Mouse (Mus musculus): Measurements from ENCODE around the gene Spink4. TPM values are rescaled to one million over a fixed set of nuclear protein-coding genes. Genes with fewer than 3 reads are reported as not detected.

Spink4 gene
- 0.75 and 0.98 TPM in 2 replicates for polyA plus RNA-seq (2015; fragmentation: Nextera tagmentation; extraction: Ambion mirVana)

DNA sequence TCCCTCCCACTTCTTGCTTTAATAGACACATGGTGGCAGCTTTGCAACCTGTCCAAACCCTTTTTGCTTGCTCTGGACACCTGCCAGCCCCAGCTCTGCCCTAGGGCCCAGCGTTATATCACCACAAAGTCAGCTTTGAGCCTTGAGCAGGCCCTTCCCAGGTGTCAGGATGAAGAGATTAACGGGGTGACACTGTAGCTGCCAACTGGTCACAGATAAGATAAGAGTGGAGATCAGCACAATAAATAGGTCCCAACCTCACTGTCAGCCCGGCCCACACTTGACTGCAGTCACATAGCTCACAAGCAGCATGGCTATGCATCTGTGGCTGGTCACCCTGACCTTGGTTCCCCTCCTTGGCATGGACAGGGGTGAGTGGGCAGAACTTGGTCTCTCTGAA is at the start of gene Spink4:
Gene Spink4 (plus strand): TSS at position 268 of the 400 bp plus-strand sequence.
- Histone ChIP-seq H3K4me3 (no peak within 1 kb of the TSS), H3K9me3 (no peaks in the 10 kb centered on the region), H3K36me3 (no peaks in the 10 kb centered on the region), H3K27me3 (no peaks in the 10 kb centered on the region), H3K27ac (no peak within 1 kb of the TSS), H3K4me1 (no peaks in the 10 kb centered on the region), H3K9ac (no peak within 1 kb of the TSS), H3K4me2 (no peak within 1 kb of the TSS)
- WGBS, result 5% methylated on average over 3 of the region's 3 CpGs
- ATAC-seq (ENCODE audit: borderline replicate concordance, extremely low read depth, low FRiP score, low TSS enrichment), result no peak

GRCm38 (mm10) chr4:40870206-40870605 is 49.6 kb upstream of the Spink4 start:
- H3K9me3 ChIP-seq, result no peaks in the 10 kb centered on the region
- peak overlapping the region; percentile 65 for H3K27ac ChIP-seq
- peak; percentile 47; the same call in 1 of the 2 replicates for ATAC-seq (ENCODE audit: borderline replicate concordance, extremely low read depth, low FRiP score, low TSS enrichment)
- no peaks in the 10 kb centered on the region for H3K27me3 ChIP-seq
- 51% methylated on average over 4 of the region's 4 CpGs for WGBS
- H3K4me3 ChIP-seq, result no peak overlapping the region
- peaks cover 47% of the 10 kb centered on the region for H3K4me1 ChIP-seq
- H3K9ac ChIP-seq, result no peak overlapping the region
- no peak overlapping the region for H3K4me2 ChIP-seq
- no peaks in the 10 kb centered on the region for H3K36me3 ChIP-seq

GRCm38 (mm10) chr4:40872129-40872528 is 47.7 kb upstream of the Spink4 start:
- no peak overlapping the region for H3K9ac ChIP-seq
- ATAC-seq (ENCODE audit: borderline replicate concordance, extremely low read depth, low FRiP score, low TSS enrichment), result no peak
- no peaks in the 10 kb centered on the region for H3K27me3 ChIP-seq
- no peak overlapping the region for H3K4me3 ChIP-seq
- WGBS, result 83% methylated on average over 3 of the region's 3 CpGs
- no peaks in the 10 kb centered on the region for H3K36me3 ChIP-seq
- no peak overlapping the region for H3K4me2 ChIP-seq
- H3K4me1 ChIP-seq, result peaks cover 63% of the 10 kb centered on the region
- H3K27ac ChIP-seq, result no peak overlapping the region
- no peaks in the 10 kb centered on the region for H3K9me3 ChIP-seq

DNA sequence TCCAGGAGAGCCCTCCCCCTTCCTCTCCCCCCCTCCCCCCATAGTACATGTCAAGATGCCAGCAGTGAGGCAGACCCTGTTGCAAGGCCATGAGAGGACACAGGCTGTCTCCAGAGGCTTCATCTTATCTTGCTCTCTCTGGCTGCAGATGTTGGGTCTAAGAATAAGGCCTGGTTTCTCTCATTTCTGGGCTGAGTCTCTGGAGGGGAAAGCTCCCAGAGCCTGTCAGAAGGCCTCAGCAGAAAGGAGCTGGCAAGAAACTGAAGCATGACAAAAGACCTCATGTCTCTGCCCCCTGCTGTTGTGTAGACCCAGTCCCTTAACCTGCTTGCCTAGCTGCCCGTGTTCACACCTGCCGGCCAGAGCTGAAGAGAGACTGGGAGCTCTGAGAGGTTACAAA is 46.5 kb upstream of the Spink4 start:
- Histone ChIP-seq H3K27me3 (no peaks in the 10 kb centered on the region), H3K9ac (no peak overlapping the region), H3K4me3 (no peak overlapping the region), H3K27ac (peak overlapping the region; percentile 74), H3K4me1 (peaks cover 69% of the 10 kb centered on the region), H3K9me3 (no peaks in the 10 kb centered on the region), H3K4me2 (no peak overlapping the region), H3K36me3 (no peaks in the 10 kb centered on the region)
- no peak for ATAC-seq (ENCODE audit: borderline replicate concordance, extremely low read depth, low FRiP score, low TSS enrichment)
- WGBS, result 78% methylated on average over 2 of the region's 2 CpGs

DNA sequence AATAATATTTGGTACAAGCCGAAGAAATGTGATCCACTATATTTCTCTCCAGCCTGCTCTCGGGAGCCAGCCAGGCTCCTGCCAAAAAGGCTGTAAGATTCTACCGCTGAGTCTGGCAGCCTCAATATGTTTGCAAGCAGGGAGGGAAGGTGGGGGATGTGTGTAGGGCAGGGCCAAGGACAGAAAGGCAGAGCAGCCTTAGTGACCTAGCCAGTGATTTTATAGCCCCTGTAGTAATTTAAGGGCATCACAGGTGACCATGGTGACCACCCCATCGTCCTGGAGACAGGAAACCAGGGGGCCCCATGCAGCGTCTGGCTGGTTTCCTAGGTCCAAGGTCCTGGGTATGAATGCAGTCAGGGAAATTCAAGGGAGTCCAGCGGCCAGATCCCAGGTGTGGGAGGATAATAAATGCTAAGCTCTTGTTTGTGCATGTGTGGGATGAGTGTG is 45.7 kb upstream of the Spink4 start:
- Histone ChIP-seq H3K4me1 (peaks cover 61% of the 10 kb centered on the region), H3K9ac (no peak overlapping the region), H3K9me3 (no peaks in the 10 kb centered on the region), H3K27ac (peak overlapping the region; percentile 74; the same call in 1 of the 2 replicates), H3K4me2 (no peak overlapping the region), H3K4me3 (no peak overlapping the region), H3K27me3 (no peaks in the 10 kb centered on the region), H3K36me3 (no peaks in the 10 kb centered on the region)
- no peak for ATAC-seq (ENCODE audit: borderline replicate concordance, extremely low read depth, low FRiP score, low TSS enrichment)
- WGBS, result 41% methylated on average over 6 of the region's 6 CpGs

DNA sequence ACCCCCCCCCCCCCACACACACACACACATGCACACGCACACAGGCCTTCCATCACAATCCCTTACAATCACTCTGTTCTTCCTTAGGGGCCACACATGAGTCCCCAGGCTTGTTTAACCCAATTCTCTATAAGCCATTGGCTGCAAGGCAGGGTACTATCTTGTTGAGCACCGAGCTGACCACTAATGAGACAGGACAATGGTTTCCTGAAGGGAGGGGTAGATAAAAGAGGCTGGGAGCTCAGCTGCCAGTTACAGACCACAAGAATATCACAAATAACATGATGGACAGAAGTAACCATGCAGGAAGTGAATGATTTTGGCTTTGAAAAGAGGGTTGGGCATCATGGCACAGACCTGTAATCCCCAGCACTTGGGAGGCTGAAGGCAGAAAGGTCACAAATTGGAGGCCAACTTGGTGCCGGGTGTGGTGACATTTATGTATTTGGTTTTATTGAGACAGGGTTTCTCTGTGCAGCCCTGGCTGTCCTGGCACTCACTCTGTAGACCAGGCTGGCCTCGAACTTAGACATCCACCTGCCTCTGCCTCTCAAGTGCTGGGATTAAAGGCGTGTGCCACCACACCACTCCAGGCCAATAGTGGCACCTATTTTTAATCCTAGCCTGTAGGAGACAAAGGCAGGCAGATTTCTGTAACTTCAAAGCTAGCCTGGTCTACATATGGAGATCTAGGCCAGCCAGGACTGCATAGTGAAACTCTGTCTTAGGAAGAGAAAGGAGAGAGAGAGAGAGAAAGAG is 44.9 kb upstream of the Spink4 start:
- H3K36me3 ChIP-seq, result no peaks in the 10 kb centered on the region
- no peak overlapping the region for H3K4me3 ChIP-seq
- peaks cover 55% of the 10 kb centered on the region for H3K4me1 ChIP-seq
- no peaks in the 10 kb centered on the region for H3K27me3 ChIP-seq
- H3K9ac ChIP-seq, result no peak overlapping the region
- H3K4me2 ChIP-seq, result no peak overlapping the region
- no peak overlapping the region for H3K27ac ChIP-seq
- WGBS, result 84% methylated on average over 5 of the region's 5 CpGs
- H3K9me3 ChIP-seq, result no peaks in the 10 kb centered on the region
- no peak for ATAC-seq (ENCODE audit: borderline replicate concordance, extremely low read depth, low FRiP score, low TSS enrichment)

DNA sequence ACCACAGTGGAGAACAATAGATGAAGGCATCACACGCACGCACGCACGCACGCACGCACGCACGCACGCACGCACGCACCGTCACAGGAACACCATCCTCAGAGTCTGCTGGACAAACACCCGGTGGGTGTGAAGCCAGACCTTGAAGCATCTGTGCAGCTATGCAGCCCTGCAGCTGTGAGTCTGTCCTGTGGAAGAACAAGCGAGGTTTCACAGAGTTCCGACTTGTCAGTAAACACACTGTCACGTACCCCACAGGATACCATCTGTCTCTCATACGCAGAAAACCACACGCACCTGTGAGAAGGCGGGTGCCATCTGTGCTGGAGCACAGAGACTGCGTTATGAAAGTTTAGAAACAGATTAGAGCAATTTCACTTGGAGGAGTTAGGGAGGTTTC is 44.0 kb upstream of the Spink4 start:
- Histone ChIP-seq H3K4me2 (no peak overlapping the region), H3K4me3 (no peak overlapping the region), H3K9ac (no peak overlapping the region), H3K9me3 (no peaks in the 10 kb centered on the region), H3K4me1 (peaks cover 50% of the 10 kb centered on the region), H3K36me3 (no peaks in the 10 kb centered on the region), H3K27ac (no peak overlapping the region), H3K27me3 (no peaks in the 10 kb centered on the region)
- 79% methylated on average over 20 of the region's 20 CpGs for WGBS
- ATAC-seq (ENCODE audit: borderline replicate concordance, extremely low read depth, low FRiP score, low TSS enrichment), result no peak

DNA sequence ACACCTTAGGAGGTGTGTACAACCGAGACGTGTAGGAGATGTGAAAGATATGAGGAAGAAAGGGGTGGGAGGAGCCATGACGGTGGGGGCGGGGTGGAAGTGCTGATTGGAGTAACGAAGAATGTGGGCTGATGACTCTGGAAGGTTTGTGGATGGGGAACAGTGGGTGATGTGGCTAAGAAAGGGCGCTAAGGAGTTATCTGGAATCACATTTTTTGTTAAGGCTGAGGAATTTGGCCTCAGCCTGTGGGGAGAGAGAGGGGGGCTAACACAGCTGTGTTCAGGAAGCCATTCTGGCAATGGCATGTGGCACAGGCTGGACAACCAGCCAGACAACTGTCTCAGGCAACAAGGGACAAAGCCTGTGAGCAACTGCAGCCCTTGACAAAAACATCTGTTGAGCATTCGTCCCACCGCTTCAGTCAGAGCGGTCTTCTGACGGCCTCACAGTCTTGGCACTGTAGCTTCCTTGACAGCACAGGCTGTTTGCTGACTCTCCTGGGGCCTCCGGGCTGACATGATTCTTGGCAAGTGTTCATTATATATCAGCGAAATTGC is 43.0 kb upstream of the Spink4 start:
- peak overlapping the region; percentile 77 for H3K27ac ChIP-seq
- H3K4me3 ChIP-seq, result peak overlapping the region; percentile 2; the same call in 1 of the 2 replicates
- H3K27me3 ChIP-seq, result no peaks in the 10 kb centered on the region
- peak overlapping the region; percentile 44 for H3K4me2 ChIP-seq
- H3K4me1 ChIP-seq, result peaks cover 47% of the 10 kb centered on the region
- 6% methylated on average over 12 of the region's 12 CpGs for WGBS
- H3K36me3 ChIP-seq, result no peaks in the 10 kb centered on the region
- no peaks in the 10 kb centered on the region for H3K9me3 ChIP-seq
- ATAC-seq (ENCODE audit: borderline replicate concordance, extremely low read depth, low FRiP score, low TSS enrichment), result peak; percentile 93
- H3K9ac ChIP-seq, result no peak overlapping the region

- no peak; the same call in 1 of the 2 replicates for ATAC-seq (ENCODE audit: borderline replicate concordance, extremely low read depth, low FRiP score, low TSS enrichment)
- peaks cover 47% of the 10 kb centered on the region for H3K4me1 ChIP-seq
- H3K4me2 ChIP-seq, result peak overlapping the region; percentile 44
- H3K36me3 ChIP-seq, result no peaks in the 10 kb centered on the region
- no peak overlapping the region for H3K9ac ChIP-seq
- H3K4me3 ChIP-seq, result no peak overlapping the region
- H3K27ac ChIP-seq, result peak overlapping the region; percentile 77
- 42% methylated on average over 5 of the region's 5 CpGs for WGBS
- no peaks in the 10 kb centered on the region for H3K27me3 ChIP-seq
- no peaks in the 10 kb centered on the region for H3K9me3 ChIP-seq
Observed at GRCm38 (mm10) chr4:40877528-40877927, 42.3 kb upstream of the Spink4 start.

- H3K4me2 ChIP-seq, result no peak overlapping the region
- H3K9me3 ChIP-seq, result no peaks in the 10 kb centered on the region
- no peak for ATAC-seq (ENCODE audit: borderline replicate concordance, extremely low read depth, low FRiP score, low TSS enrichment)
- no peak overlapping the region for H3K9ac ChIP-seq
- H3K36me3 ChIP-seq, result no peaks in the 10 kb centered on the region
- no peaks in the 10 kb centered on the region for H3K27me3 ChIP-seq
- H3K4me3 ChIP-seq, result no peak overlapping the region
- WGBS, result 78% methylated on average over 10 of the region's 10 CpGs
- no peak overlapping the region for H3K27ac ChIP-seq
- peaks cover 6% of the 10 kb centered on the region; the same call in 1 of the 2 replicates for H3K4me1 ChIP-seq
Observed at GRCm38 (mm10) chr4:40883200-40883599, 36.7 kb upstream of the Spink4 start.

DNA sequence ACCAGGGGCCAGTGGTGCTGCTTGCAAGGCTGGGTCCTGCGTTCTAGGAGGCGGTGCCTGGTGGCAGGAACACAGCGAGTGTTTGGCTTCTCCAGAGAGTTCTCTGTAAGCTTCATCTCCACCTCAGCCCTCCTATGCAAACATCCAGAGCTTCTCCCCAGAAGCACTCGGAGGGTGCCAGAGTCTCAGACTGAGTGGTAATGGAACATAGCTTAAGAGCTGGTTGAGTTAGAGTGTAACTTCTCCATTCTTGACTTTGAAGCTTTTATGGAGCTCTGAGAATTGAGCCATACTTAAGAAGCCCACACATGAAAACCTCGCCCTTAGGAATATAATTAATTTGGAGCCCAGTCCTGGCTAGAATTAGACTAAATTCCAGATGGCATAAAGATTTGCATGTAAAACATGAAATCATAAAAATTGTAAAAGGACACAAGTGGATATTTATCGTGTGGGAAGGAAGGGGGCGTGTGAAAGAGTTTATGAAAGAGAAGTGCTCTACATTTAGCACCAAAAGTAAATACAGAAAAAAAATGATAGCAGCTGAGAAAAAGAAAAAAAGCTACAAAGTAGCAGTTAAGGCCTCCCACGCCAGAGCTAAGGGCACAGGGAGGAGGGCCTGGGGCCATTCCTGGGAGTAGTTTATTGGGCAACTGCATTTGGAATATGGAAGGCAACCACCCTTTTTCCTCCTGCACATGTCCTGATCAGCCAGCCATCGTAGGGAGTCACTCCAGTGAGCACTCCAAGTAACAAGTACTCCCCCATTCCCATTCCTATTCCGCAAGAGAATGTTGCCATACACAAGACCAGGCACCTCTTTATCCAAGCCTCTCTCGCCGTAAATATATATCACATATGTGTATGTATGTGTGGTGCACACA is 35.3 kb upstream of the Spink4 start:
- no peak overlapping the region for H3K4me3 ChIP-seq
- H3K27me3 ChIP-seq, result no peaks in the 10 kb centered on the region
- peak overlapping the region; percentile 21; the same call in 1 of the 2 replicates for H3K27ac ChIP-seq
- H3K4me1 ChIP-seq, result 0 out of 2 replicates have a peak, but pooled peaks cover 6% of the 10 kb centered on the region
- no peak overlapping the region for H3K4me2 ChIP-seq
- H3K9ac ChIP-seq, result no peak overlapping the region
- no peaks in the 10 kb centered on the region for H3K36me3 ChIP-seq
- WGBS, result 66% methylated on average over 12 of the region's 12 CpGs
- H3K9me3 ChIP-seq, result no peaks in the 10 kb centered on the region
- no peak for ATAC-seq (ENCODE audit: borderline replicate concordance, extremely low read depth, low FRiP score, low TSS enrichment)

All from lung, embryonic 15.5 days (tissue).